Mouse (Mus musculus) midbrain, embryonic 11.5 days (tissue): ENCODE measurements around the gene Dvl2. TPM values are rescaled to one million over a fixed set of nuclear protein-coding genes. Genes with fewer than 3 reads are reported as not detected.
A peak's percentile ranks its signal among the peaks of the same experiment; 100 is the strongest.

Experiments
- ATAC-seq: fragments of 200-750 bp; cut with Nextera tagmentation; 2 replicates; pipeline ENCODE4 v1.8.0; 2017; ENCODE audit warnings: moderate TSS enrichment, moderate library complexity; ENCODE audit not compliant: low FRiP score
- DNase-seq: peaks from one replicate; pipeline ENCODE4 v3.0.0; 2015; ENCODE audit warnings: low spot score; ENCODE audit errors: missing footprints
- H3K27ac ChIP-seq: fragments of 300-500 bp; sonication (generic); 2 replicates; pipeline ENCODE4 v1.5.1; 2014; ENCODE audit warnings: low read depth, low read length
- H3K27me3 ChIP-seq: fragments of 300-500 bp; sonication (generic); 2 replicates; pipeline ENCODE4 v1.6.1; 2014; ENCODE audit warnings: mild to moderate bottlenecking, low read length, moderate library complexity, mixed read lengths; ENCODE audit not compliant: control insufficient read depth, insufficient read depth
- H3K36me3 ChIP-seq: fragments of 300-500 bp; sonication (generic); 2 replicates; pipeline ENCODE4 v1.6.1; 2014; ENCODE audit warnings: mild to moderate bottlenecking, low read length, moderate library complexity, mixed read lengths; ENCODE audit not compliant: control insufficient read depth, insufficient read depth
- H3K4me1 ChIP-seq: fragments of 300-500 bp; sonication (generic); 2 replicates; pipeline ENCODE4 v1.6.1; 2014; ENCODE audit warnings: low read length; ENCODE audit not compliant: control insufficient read depth, insufficient read depth
- H3K4me2 ChIP-seq: fragments of 300-500 bp; sonication (generic); 2 replicates; pipeline ENCODE4 v1.6.1; 2014; ENCODE audit warnings: mild to moderate bottlenecking, moderate library complexity
- H3K4me3 ChIP-seq: fragments of 300-500 bp; sonication (generic); 2 replicates; pipeline ENCODE4 v1.5.1; 2014; ENCODE audit warnings: low read depth, low read length
- H3K9ac ChIP-seq: fragments of 300-500 bp; sonication (generic); 2 replicates; pipeline ENCODE4 v1.6.1; 2014; ENCODE audit warnings: low read length
- H3K9me3 ChIP-seq: fragments of 300-500 bp; sonication (generic); 2 replicates; pipeline ENCODE4 v1.6.1; 2016; ENCODE audit warnings: low read length; ENCODE audit not compliant: control insufficient read depth
- WGBS: fragments of 180-500 bp; shearing (Covaris S2); extraction: QIAGEN DNeasy Blood & Tissue Kit; methylation state at CpG from one replicate; pipeline ENCODE4 v1.1.7; 2014; 5-methylcytosine and 5-hydroxymethylcytosine counted together
- polyA plus RNA-seq: library from polyadenylated mRNA; unstranded; fragments of >200 nt; fragmentation: Nextera tagmentation; extraction: Ambion mirVana; gene quantifications from 2 replicates; pipeline ENCODE4 v1.2.1, GENCODE M21; 2014

Dvl2 gene
- polyA plus RNA-seq, 1 experiment from 2014 or later = 29.0 TPM

GRCm38 (mm10) chr11:69979827-69980195 lies 20.6 kb upstream of the Dvl2 start:
- H3K4me1 ChIP-seq = peaks cover 24% of the 10 kb centered on the region
- no peak for ATAC-seq
- H3K9me3 ChIP-seq = no peaks in the 10 kb centered on the region
- no peaks in the 10 kb centered on the region for H3K27me3 ChIP-seq
- H3K4me3 ChIP-seq = peak overlapping the region; percentile 99
- no peak for DNase-seq
- peak overlapping the region; percentile 81 for H3K4me2 ChIP-seq
- H3K36me3 ChIP-seq = peaks cover 3% of the 10 kb centered on the region
- peak overlapping the region; percentile 74 for H3K9ac ChIP-seq
- H3K27ac ChIP-seq = peak overlapping the region; percentile 97; the same call in 1 of the 2 replicates
- WGBS = 3% methylated on average over 16 of the region's 16 CpGs

DNA sequence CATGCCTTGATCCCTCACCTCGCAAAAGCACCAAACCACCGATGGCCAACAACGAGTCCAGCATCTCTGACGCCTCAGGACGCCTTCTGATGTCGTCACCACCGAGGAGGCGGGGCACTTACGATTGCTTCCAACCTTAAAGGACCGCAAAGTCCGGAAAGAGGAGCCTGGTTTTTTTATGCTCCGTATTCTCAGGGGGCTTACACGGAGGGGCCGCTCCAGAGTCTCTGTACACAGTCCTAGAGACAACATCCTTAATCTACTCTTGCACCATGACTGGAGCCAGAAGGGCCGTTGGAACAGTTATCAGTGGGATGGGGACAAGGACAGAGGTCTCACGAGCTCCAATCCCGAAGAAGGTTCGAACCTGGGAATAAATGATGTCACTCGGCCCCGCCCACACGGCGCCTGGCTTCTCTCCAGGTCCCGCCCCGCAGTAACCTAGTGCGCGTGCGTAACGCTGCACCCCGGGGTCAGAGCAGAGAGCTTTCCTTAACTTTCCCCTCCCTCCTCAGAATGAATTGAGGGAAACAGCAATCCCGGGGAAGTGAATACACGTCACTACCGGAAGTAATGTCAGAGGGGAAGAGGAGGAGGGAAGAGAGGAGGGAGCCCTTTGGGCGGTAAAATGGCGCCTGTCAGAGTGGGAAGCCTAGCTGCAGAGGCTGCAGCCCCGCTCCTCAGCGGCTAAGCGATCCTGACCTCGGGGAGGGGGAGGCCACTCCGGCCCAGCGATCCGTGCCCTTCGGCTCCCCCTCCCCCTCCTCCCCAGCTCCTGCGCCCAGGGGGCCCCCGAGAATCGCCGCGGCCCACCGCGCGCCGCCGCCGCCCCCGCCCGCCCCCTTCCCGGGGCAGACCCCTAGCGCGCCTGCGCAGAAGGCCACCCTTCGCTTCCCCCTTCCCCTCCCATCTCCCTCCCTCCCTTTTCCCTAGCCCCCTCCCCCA lies 19.9 kb upstream of the Dvl2 start:
- peaks cover 24% of the 10 kb centered on the region for H3K4me1 ChIP-seq
- no peaks in the 10 kb centered on the region for H3K27me3 ChIP-seq
- no peaks in the 10 kb centered on the region for H3K9me3 ChIP-seq
- H3K36me3 ChIP-seq = peaks cover 9% of the 10 kb centered on the region
- peak overlapping the region; percentile 99 for H3K4me3 ChIP-seq
- peak overlapping the region; percentile 81 for H3K4me2 ChIP-seq
- peak overlapping the region; percentile 99 for H3K9ac ChIP-seq
- 0% methylated on average over 49 of the region's 60 CpGs for WGBS
- DNase-seq (peak; percentile 100), ATAC-seq (peak; percentile 94)
- H3K27ac ChIP-seq = peak overlapping the region; percentile 97

DNA sequence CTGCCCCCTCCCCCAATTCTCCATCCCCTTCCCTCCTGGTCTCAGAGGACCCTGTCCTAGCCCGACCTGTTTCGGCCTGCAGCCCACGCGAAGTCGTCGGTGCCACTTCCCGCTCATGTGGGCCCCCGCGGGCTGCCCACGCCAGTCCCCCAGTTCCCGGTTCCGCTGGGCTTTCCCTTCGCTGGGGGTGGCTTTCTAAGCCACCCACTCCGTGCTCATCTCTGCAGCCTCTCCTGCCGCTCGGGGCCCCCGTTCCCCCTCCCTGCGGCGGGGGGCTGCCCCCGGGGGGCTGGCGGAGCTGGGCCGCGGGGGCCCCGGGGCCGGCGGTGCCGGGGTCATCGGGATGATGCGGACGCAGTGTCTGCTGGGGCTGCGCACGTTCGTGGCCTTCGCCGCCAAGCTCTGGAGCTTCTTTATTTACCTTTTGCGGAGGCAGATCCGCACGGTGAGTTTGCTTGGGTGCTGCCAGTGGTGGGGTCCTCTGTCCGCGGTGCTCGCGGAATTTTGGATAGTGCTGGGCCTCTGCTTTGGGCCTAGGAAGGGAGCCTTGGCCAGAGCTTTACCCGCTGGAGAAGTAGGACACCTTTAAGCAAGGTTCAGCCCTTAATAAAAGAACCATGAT lies 19.1 kb upstream of the Dvl2 start, which contains the start of gene Ctdnep1:
TSS of gene Ctdnep1 (plus strand) at position 16 of the 622 bp plus-strand sequence.
- Histone ChIP-seq H3K27ac (peak within 1 kb of the TSS; percentile 97), H3K9ac (peak within 1 kb of the TSS; percentile 99), H3K4me2 (peak within 1 kb of the TSS; percentile 81), H3K27me3 (no peaks in the 10 kb centered on the region), H3K9me3 (no peaks in the 10 kb centered on the region), H3K4me1 (peaks cover 24% of the 10 kb centered on the region), H3K36me3 (peaks cover 10% of the 10 kb centered on the region), H3K4me3 (peak within 1 kb of the TSS; percentile 99)
- under 1% methylated on average over 41 of the region's 43 CpGs for WGBS
- DNase-seq (no peak), ATAC-seq (peak; percentile 72)

DNA sequence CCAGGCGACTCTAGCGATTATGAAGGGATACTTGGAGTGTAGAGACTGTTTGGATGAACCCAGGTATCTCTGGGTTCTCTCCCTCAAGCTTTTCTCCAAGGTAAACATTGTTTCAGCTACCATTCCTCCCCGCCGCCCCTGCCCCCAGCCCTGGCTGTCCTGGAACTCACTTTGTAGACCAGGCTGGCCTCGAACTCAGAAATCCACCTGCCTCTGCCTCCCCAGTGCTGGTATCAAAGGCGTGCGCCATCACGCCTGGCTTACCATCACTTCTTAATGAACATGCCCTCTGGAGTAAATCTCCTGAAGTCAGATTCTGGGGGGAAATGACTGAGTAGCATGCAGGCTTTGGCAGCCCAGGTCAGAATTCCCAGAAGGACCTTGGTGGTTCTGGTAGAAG lies 18.2 kb upstream of the Dvl2 start, which contains the start of gene Elp5:
TSS of gene Elp5 (minus strand) at position 293 of the 400 bp plus-strand sequence.
- Histone ChIP-seq H3K4me3 (peak within 1 kb of the TSS; percentile 99), H3K27ac (peak within 1 kb of the TSS; percentile 97), H3K9me3 (no peaks in the 10 kb centered on the region), H3K9ac (peak within 1 kb of the TSS; percentile 99), H3K27me3 (no peaks in the 10 kb centered on the region), H3K4me1 (peaks cover 24% of the 10 kb centered on the region), H3K36me3 (peaks cover 10% of the 10 kb centered on the region), H3K4me2 (peak within 1 kb of the TSS; percentile 81)
- 65% methylated on average over 8 of the region's 8 CpGs for WGBS
- DNase-seq (no peak), ATAC-seq (no peak)

- peak overlapping the region; percentile 81 for H3K4me2 ChIP-seq
- WGBS = 40% methylated on average over 5 of the region's 5 CpGs
- no peaks in the 10 kb centered on the region for H3K27me3 ChIP-seq
- H3K27ac ChIP-seq = no peak overlapping the region
- peak overlapping the region; percentile 12 for H3K4me3 ChIP-seq
- no peaks in the 10 kb centered on the region for H3K9me3 ChIP-seq
- ATAC-seq (no peak), DNase-seq (no peak)
- H3K36me3 ChIP-seq = peaks cover 10% of the 10 kb centered on the region; the same call in 1 of the 2 replicates
- H3K9ac ChIP-seq = peak overlapping the region; percentile 50
- peaks cover 24% of the 10 kb centered on the region for H3K4me1 ChIP-seq
These were observed 17.5 kb upstream of the Dvl2 start for GRCm38 (mm10) chr11:69982877-69983276.

DNA sequence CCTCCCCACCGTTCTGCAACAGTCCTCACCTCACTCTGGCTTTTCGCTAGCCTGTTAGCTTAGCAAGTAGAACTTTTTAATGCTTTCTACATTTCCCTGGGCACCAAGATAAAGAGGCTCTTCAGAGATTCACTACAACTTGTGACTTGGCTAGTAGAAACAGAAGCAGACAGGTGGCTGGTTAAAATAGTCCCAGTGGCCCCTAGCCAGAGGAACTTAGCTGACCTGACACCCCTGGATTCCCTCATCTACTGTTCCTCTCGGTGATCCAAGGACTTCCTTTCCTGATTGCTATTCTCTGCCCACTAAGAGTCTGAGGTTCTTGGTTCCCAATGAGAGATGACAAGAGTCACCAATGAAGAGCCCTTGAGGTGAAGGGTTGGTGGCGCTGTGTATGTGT lies 17.0 kb upstream of the Dvl2 start:
- Histone ChIP-seq H3K4me2 (peak overlapping the region; percentile 81; the same call in 1 of the 2 replicates), H3K36me3 (peaks cover 10% of the 10 kb centered on the region; the same call in 1 of the 2 replicates), H3K9me3 (no peaks in the 10 kb centered on the region), H3K9ac (peak overlapping the region; percentile 14; the same call in 1 of the 2 replicates), H3K4me3 (no peak overlapping the region), H3K27ac (no peak overlapping the region), H3K4me1 (peaks cover 24% of the 10 kb centered on the region), H3K27me3 (no peaks in the 10 kb centered on the region)
- WGBS = 85% methylated on average over 4 of the region's 4 CpGs
- no peak for DNase-seq
- ATAC-seq = no peak

DNA sequence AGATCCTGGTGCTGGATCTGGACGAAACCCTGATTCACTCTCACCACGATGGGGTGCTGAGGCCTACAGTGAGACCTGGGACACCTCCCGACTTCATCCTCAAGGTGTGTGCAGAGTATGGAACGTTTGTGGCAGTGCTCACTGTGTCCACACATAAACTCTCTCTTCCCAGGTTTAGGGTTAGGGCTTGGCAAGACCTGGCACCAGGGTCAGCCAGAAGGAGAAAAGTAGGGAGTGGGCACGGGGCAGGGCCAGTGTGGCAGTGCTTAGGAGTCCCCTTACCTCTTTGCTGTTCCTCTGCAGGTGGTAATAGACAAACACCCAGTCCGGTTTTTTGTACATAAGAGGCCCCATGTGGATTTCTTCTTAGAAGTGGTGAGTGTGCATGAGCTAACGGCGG lies 16.0 kb upstream of the Dvl2 start:
- WGBS = 91% methylated on average over 8 of the region's 8 CpGs
- no peak overlapping the region for H3K27ac ChIP-seq
- H3K9ac ChIP-seq = no peak overlapping the region
- peaks cover 18% of the 10 kb centered on the region for H3K36me3 ChIP-seq
- H3K4me3 ChIP-seq = no peak overlapping the region
- H3K4me1 ChIP-seq = peaks cover 21% of the 10 kb centered on the region
- no peak overlapping the region for H3K4me2 ChIP-seq
- no peaks in the 10 kb centered on the region for H3K27me3 ChIP-seq
- no peaks in the 10 kb centered on the region for H3K9me3 ChIP-seq
- DNase-seq (no peak), ATAC-seq (no peak)

GRCm38 (mm10) chr11:69989949-69990348 lies 10.4 kb upstream of the Dvl2 start:
- peaks cover 8% of the 10 kb centered on the region for H3K4me1 ChIP-seq
- H3K36me3 ChIP-seq = peaks cover 14% of the 10 kb centered on the region
- no peaks in the 10 kb centered on the region for H3K27me3 ChIP-seq
- no peaks in the 10 kb centered on the region for H3K9me3 ChIP-seq
- no peak overlapping the region for H3K4me2 ChIP-seq
- H3K4me3 ChIP-seq = no peak overlapping the region
- H3K27ac ChIP-seq = no peak overlapping the region
- DNase-seq = no peak
- WGBS = 92% methylated on average over 8 of the region's 8 CpGs
- H3K9ac ChIP-seq = no peak overlapping the region
- ATAC-seq = no peak
